Mouse (Mus musculus) neural tube, embryonic 12.5 days (tissue): Measurements from ENCODE around the gene Treml2. TPM values are rescaled to one million over a fixed set of nuclear protein-coding genes. Genes with fewer than 3 reads are reported as not detected.

ENCODE experiments used
- ATAC-seq: fragments of 200-750 bp; cut with Nextera tagmentation; 2 replicates; pipeline ENCODE4 v1.8.0; 2017; ENCODE audit warnings: low read depth, mild to moderate bottlenecking, moderate TSS enrichment, moderate library complexity; ENCODE audit not compliant: low FRiP score
- H3K27ac ChIP-seq: fragments of 300-500 bp; sonication (generic); 2 replicates; pipeline ENCODE4 v1.5.1; 2016
- H3K27me3 ChIP-seq: fragments of 300-500 bp; sonication (generic); replicated peaks from 2 replicates; pipeline ENCODE4 v1.6.1; 2016; ENCODE audit warnings: mild to moderate bottlenecking
- H3K36me3 ChIP-seq: fragments of 300-500 bp; sonication (generic); 2 replicates; pipeline ENCODE4 v1.6.1; 2016; ENCODE audit warnings: mild to moderate bottlenecking
- H3K4me1 ChIP-seq: fragments of 300-500 bp; sonication (generic); 2 replicates; pipeline ENCODE4 v1.6.1; 2016
- H3K4me2 ChIP-seq: fragments of 300-500 bp; sonication (generic); replicated peaks from 2 replicates; pipeline ENCODE4 v1.6.1; 2016; ENCODE audit warnings: mild to moderate bottlenecking
- H3K4me3 ChIP-seq: fragments of 300-500 bp; sonication (generic); 2 replicates; pipeline ENCODE4 v1.5.1; 2016
- H3K9ac ChIP-seq: fragments of 300-500 bp; sonication (generic); 2 replicates; pipeline ENCODE4 v1.6.1; 2016; ENCODE audit warnings: mild to moderate bottlenecking
- H3K9me3 ChIP-seq: fragments of 300-500 bp; sonication (generic); 2 replicates; pipeline ENCODE4 v1.6.1; 2016; ENCODE audit warnings: mild to moderate bottlenecking
- WGBS: fragments of 180-500 bp; shearing (Covaris S2); methylation state at CpG from one replicate; pipeline ENCODE4 v1.1.7; 2016; 5-methylcytosine and 5-hydroxymethylcytosine counted together
- polyA plus RNA-seq: library from polyadenylated mRNA; unstranded; fragments of >200 nt; fragmentation: Nextera tagmentation; extraction: Ambion mirVana; gene quantifications from 2 replicates; pipeline ENCODE4 v1.2.1, GENCODE M21; 2016

Treml2 gene
- polyA plus RNA-seq, 1 experiment from 2014 or later: 0.27 TPM

DNA sequence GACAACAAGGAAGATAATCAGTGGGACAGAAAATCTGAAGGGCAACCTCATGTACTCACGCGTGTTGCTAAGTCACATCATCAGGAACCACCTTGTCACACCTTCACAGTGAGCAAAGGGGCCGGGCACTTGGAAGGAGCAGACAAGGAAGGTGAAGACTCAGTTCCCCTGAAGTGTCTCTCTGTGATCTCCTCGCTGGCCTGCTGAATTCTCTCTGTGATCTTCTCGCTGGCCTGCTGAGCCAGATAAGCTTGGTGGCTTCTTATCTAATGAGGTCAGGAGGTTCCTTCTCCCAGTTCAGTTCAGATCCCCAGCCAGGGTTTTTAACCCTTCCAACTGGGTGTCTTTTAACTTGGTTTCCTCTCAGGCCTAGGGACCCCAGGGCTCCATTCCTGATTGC is 27.1 kb upstream of the Treml2 start:
- WGBS: 88% methylated on average over 5 of the region's 5 CpGs
- no peak for ATAC-seq
- H3K27ac ChIP-seq: no peak overlapping the region
- no peaks in the 10 kb centered on the region for H3K4me1 ChIP-seq
- no peak overlapping the region for H3K4me3 ChIP-seq
- H3K4me2 ChIP-seq: no peak overlapping the region
- H3K9me3 ChIP-seq: no peaks in the 10 kb centered on the region
- no peaks in the 10 kb centered on the region for H3K36me3 ChIP-seq
- no peaks in the 10 kb centered on the region; the same call in 1 of the 2 replicates for H3K27me3 ChIP-seq
- H3K9ac ChIP-seq: no peak overlapping the region

- no peak for ATAC-seq
- no peak overlapping the region for H3K27ac ChIP-seq
- H3K27me3 ChIP-seq: no peaks in the 10 kb centered on the region; the same call in 1 of the 2 replicates
- no peak overlapping the region for H3K4me3 ChIP-seq
- H3K9ac ChIP-seq: no peak overlapping the region
- H3K4me2 ChIP-seq: no peak overlapping the region
- H3K4me1 ChIP-seq: no peaks in the 10 kb centered on the region
- 97% methylated on average over 4 of the region's 4 CpGs for WGBS
- no peaks in the 10 kb centered on the region for H3K9me3 ChIP-seq
- no peaks in the 10 kb centered on the region for H3K36me3 ChIP-seq
Observed at GRCm38 (mm10) chr17:48272598-48272997, 26.7 kb upstream of the Treml2 start.

GRCm38 (mm10) chr17:48274098-48274497 is 25.2 kb upstream of the Treml2 start:
- H3K27me3 ChIP-seq: no peaks in the 10 kb centered on the region; the same call in 1 of the 2 replicates
- WGBS: 82% methylated on average over 4 of the region's 4 CpGs
- no peak overlapping the region for H3K27ac ChIP-seq
- H3K9ac ChIP-seq: no peak overlapping the region
- no peaks in the 10 kb centered on the region for H3K4me1 ChIP-seq
- no peaks in the 10 kb centered on the region for H3K9me3 ChIP-seq
- H3K4me3 ChIP-seq: no peak overlapping the region
- no peak overlapping the region for H3K4me2 ChIP-seq
- ATAC-seq: no peak
- no peaks in the 10 kb centered on the region for H3K36me3 ChIP-seq

- Histone ChIP-seq H3K36me3 (no peaks in the 10 kb centered on the region), H3K4me2 (no peak overlapping the region), H3K27me3 (no peaks in the 10 kb centered on the region; the same call in 1 of the 2 replicates), H3K9ac (no peak overlapping the region), H3K4me3 (no peak overlapping the region), H3K27ac (no peak overlapping the region), H3K4me1 (no peaks in the 10 kb centered on the region), H3K9me3 (no peaks in the 10 kb centered on the region)
- WGBS: 27% methylated on average over 6 of the region's 6 CpGs
- ATAC-seq: 0 out of 2 replicates have a peak, but pooled peaks have one; percentile 37
Observed at GRCm38 (mm10) chr17:48274885-48275284, 24.4 kb upstream of the Treml2 start.

- Histone ChIP-seq H3K27ac (no peak overlapping the region), H3K9me3 (no peaks in the 10 kb centered on the region), H3K27me3 (no peaks in the 10 kb centered on the region), H3K9ac (no peak overlapping the region), H3K4me2 (no peak overlapping the region), H3K4me3 (no peak overlapping the region), H3K36me3 (no peaks in the 10 kb centered on the region), H3K4me1 (no peaks in the 10 kb centered on the region)
- no peak for ATAC-seq
- 61% methylated on average over 7 of the region's 7 CpGs for WGBS
Observed at GRCm38 (mm10) chr17:48275736-48276135, 23.6 kb upstream of the Treml2 start.

DNA sequence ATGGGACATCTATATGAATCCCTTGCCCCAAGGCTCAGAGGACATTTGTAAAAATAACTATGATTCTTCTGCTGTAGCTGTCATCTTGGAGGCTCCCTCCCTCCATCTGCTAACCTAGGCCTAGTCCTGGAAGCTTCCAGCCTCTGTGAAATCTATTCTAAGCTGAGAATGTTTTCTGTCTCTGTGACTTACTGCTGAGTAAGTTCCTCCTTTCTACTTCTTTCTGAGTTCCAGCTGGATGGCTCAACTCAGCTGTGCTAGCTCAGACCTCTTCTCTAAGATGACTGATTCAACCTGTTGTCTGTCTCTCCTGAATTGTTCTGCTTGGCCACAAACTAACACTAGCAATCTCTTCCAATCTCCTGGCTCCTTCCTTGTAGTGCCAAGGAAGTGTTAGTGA is 20.9 kb upstream of the Treml2 start:
- ATAC-seq: no peak
- Histone ChIP-seq H3K27ac (no peak overlapping the region), H3K4me2 (no peak overlapping the region)

DNA sequence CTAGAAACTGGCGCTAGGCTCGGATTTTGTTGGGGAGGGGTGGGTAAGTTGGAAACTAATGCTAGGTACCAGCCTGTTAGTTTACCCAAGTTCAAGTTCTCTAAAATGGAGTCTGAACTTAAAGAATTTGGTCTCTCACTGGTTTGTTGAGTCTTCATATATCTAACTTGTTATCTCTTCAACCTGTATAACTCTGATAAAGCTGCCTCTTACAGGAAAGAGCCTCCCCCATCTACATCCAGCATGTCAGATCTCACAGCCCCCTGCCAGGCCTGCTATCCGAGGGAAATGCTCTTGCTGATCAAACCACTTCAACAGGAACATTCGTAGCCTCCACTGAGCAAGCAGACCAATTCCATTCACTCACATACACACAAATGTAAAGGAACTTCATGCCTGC is 20.3 kb upstream of the Treml2 start:
- Histone ChIP-seq H3K9ac (no peak overlapping the region), H3K4me1 (no peaks in the 10 kb centered on the region; the same call in 1 of the 2 replicates), H3K36me3 (no peaks in the 10 kb centered on the region), H3K9me3 (no peaks in the 10 kb centered on the region), H3K27ac (no peak overlapping the region), H3K4me2 (no peak overlapping the region), H3K27me3 (no peaks in the 10 kb centered on the region), H3K4me3 (no peak overlapping the region)
- 86% methylated on average over 4 of the region's 4 CpGs for WGBS
- no peak for ATAC-seq

More for the DNA sequence above, 20.9 kb upstream of the Treml2 start:
- Histone ChIP-seq H3K4me3 (no peak overlapping the region), H3K9ac (no peak overlapping the region), H3K4me1 (no peaks in the 10 kb centered on the region; the same call in 1 of the 2 replicates), H3K9me3 (no peaks in the 10 kb centered on the region), H3K36me3 (no peaks in the 10 kb centered on the region), H3K27me3 (no peaks in the 10 kb centered on the region)

- H3K36me3 ChIP-seq: no peaks in the 10 kb centered on the region
- H3K9me3 ChIP-seq: no peaks in the 10 kb centered on the region
- ATAC-seq: 0 out of 2 replicates have a peak, but pooled peaks have one; percentile 41
- peak overlapping the region; percentile 53 for H3K4me2 ChIP-seq
- H3K9ac ChIP-seq: peak overlapping the region; percentile 38
- H3K27ac ChIP-seq: no peak overlapping the region
- H3K4me3 ChIP-seq: peak overlapping the region; percentile 13; the same call in 1 of the 2 replicates
- no peaks in the 10 kb centered on the region; the same call in 1 of the 2 replicates for H3K4me1 ChIP-seq
- H3K27me3 ChIP-seq: no peaks in the 10 kb centered on the region
- 38% methylated on average over 18 of the region's 18 CpGs for WGBS
Observed at GRCm38 (mm10) chr17:48280943-48281738, 18.2 kb upstream of the Treml2 start.

DNA sequence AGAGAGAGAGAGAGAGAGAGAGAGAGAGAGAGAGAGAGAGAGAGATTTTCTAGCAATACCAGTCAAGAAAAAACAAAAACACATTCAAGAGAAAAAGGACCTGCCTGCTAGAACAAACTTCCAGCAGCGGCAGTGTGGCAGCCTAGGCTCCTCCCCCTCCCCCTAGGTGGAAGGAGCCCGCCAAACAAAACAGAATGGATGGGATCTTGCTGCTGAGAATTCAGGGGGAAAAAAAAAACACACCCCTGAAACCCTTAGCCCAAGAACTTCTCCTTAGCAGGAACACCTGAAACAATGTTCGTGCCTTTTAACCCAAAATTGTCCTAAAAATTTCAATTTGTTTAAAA is 17.6 kb upstream of the Treml2 start:
- no peak for ATAC-seq
- Histone ChIP-seq H3K9me3 (no peaks in the 10 kb centered on the region), H3K4me3 (peak overlapping the region; percentile 13; the same call in 1 of the 2 replicates), H3K27ac (no peak overlapping the region), H3K27me3 (no peaks in the 10 kb centered on the region), H3K4me1 (no peaks in the 10 kb centered on the region; the same call in 1 of the 2 replicates), H3K9ac (peak overlapping the region; percentile 38), H3K36me3 (no peaks in the 10 kb centered on the region), H3K4me2 (peak overlapping the region; percentile 53)
- 4% methylated on average over 3 of the region's 3 CpGs for WGBS

DNA sequence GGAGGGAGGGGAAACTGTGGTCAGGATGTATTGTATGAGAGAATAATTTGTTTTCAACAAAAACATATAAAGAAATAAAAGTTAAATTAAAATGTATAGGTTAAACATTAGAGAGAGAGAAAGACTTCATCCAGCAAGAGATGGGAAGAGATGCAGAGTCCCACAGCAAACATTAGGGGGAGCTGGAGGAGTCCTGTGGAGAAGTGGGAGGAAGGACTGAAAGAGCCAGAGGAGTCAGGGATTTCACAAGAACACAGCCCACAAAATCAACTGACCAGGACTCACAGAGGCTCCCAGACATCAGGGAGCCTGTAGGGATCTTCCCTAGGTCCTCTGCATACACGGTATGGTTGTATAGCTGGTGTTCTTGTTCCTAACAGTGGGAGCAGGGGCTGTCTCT is 12.5 kb upstream of the Treml2 start:
- no peak for ATAC-seq
- Histone ChIP-seq H3K4me1 (no peaks in the 10 kb centered on the region), H3K4me2 (no peak overlapping the region), H3K27ac (no peak overlapping the region), H3K36me3 (no peaks in the 10 kb centered on the region), H3K4me3 (no peak overlapping the region), H3K27me3 (no peaks in the 10 kb centered on the region), H3K9me3 (no peaks in the 10 kb centered on the region), H3K9ac (no peak overlapping the region)
- 33% methylated on average over 1 of the region's 1 CpGs for WGBS

- no peak overlapping the region for H3K9ac ChIP-seq
- no peaks in the 10 kb centered on the region for H3K9me3 ChIP-seq
- no peaks in the 10 kb centered on the region for H3K27me3 ChIP-seq
- no peaks in the 10 kb centered on the region for H3K36me3 ChIP-seq
- no peak overlapping the region for H3K27ac ChIP-seq
- no peaks in the 10 kb centered on the region for H3K4me1 ChIP-seq
- H3K4me3 ChIP-seq: no peak overlapping the region
- H3K4me2 ChIP-seq: no peak overlapping the region
- 56% methylated on average over 2 of the region's 2 CpGs for WGBS
- no peak for ATAC-seq
Observed at GRCm38 (mm10) chr17:48287276-48287675, 12.0 kb upstream of the Treml2 start.

GRCm38 (mm10) chr17:48293500-48294194 is 5.7 kb upstream of the Treml2 start:
- no peaks in the 10 kb centered on the region for H3K27me3 ChIP-seq
- no peaks in the 10 kb centered on the region for H3K36me3 ChIP-seq
- no peaks in the 10 kb centered on the region for H3K9me3 ChIP-seq
- H3K4me2 ChIP-seq: no peak overlapping the region
- H3K4me3 ChIP-seq: no peak overlapping the region
- 82% methylated on average over 5 of the region's 5 CpGs for WGBS
- no peak overlapping the region for H3K27ac ChIP-seq
- no peaks in the 10 kb centered on the region for H3K4me1 ChIP-seq
- ATAC-seq: no peak
- H3K9ac ChIP-seq: no peak overlapping the region
